Mouse (Mus musculus) large intestine, adult 2 months (tissue): ENCODE data around the gene Smpd1. TPM values are rescaled to one million over a fixed set of nuclear protein-coding genes. Genes with fewer than 3 reads are reported as not detected.

Source experiments
- DNase-seq: peaks from one replicate; pipeline ENCODE4 v3.0.0-alpha.2; 2012; ENCODE audit warnings: low read depth, low spot score
- WGBS: fragments of 180-500 bp; shearing (Covaris S2); methylation state at CpG from one replicate; pipeline ENCODE4 v1.1.7; 2018; 5-methylcytosine and 5-hydroxymethylcytosine counted together
- polyA plus RNA-seq: library from polyadenylated mRNA; depleted of rRNA; stranded (reverse); fragments of >200 nt; gene quantifications from 2 replicates; pipeline ENCODE4 v1.2.3, GENCODE M21; 2012

Gene Smpd1
- polyA plus RNA-seq, 1 experiment: 17.8 TPM

DNA sequence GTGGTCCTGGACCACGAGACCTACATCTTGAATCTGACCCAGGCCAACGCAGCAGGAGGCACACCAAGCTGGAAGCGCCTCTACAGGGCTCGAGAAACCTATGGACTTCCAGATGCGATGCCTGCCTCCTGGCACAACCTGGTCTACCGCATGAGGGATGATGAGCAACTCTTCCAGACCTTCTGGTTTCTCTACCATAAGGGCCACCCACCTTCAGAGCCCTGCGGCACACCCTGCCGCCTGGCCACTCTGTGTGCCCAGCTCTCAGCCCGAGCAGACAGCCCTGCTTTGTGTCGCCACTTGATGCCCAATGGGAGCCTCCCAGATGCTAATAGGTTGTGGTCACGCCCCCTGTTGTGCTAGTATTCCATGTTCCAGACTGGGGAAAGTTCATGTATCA lies 3.5 kb downstream of the Smpd1 start:
- DNase-seq: no peak
- WGBS: 82% methylated on average over 11 of the region's 11 CpGs

DNA sequence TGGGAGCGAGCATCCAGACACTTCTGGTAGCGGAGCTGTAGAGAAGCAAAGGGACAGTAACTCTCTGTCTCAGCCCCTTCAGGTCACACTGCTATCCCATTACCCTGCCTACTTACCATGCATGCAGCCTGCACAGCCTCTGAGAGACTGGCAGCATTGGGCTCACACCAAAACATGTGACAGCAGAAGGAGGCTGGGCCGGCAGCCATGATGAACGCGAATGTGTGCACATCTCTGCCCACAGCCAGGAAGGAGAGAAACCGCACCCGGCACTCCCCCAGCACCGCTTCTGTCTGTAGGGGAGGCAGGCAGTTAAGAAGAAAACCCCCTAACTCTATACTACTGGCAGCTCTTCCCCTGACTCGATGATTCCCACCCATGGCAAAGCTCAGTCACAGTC lies 4.9 kb downstream of the Smpd1 start:
- WGBS: 87% methylated on average over 9 of the region's 9 CpGs
- no peak for DNase-seq

DNA sequence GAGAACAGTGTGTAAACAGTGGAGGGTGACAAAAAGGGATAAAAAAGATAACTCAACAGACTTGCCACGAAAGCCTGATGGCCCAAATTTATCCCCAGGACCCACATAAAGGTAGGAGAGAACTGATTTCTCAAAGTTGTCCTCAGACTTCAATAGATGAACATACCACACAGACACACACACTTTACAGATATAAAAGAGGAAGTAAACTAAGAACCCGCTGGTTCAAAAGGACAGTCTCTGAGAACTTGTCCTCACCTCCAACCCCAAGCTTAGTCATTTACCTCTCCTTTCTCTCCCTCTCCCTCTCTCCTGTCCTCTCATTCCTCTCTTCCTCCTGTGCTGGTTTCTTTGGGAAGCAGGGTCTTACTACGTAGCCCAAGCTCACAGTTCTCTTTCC lies 8.2 kb downstream of the Smpd1 start:
- DNase-seq: no peak
- 79% methylated on average over 3 of the region's 3 CpGs for WGBS

DNA sequence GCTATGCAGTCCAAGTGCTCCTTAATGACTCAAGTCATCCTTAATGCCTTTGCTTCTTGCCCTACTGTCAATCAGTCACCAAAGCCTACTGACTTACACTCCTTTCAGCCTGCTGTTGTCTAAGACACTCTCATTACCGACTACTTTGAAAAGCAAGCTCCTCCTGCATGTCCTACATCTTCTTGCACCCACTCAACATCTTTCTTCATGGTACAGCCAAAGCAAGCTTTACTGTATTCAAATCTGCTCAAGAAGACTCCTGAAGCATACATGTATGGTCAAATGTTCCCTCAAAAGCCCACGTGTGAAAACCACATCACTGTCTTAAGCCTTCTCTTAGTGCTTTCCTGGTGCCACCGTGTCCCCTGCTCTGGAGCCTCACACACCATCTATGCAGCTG lies 9.2 kb downstream of the Smpd1 start:
- no peak for DNase-seq
- 67% methylated on average over 3 of the region's 3 CpGs for WGBS

DNA sequence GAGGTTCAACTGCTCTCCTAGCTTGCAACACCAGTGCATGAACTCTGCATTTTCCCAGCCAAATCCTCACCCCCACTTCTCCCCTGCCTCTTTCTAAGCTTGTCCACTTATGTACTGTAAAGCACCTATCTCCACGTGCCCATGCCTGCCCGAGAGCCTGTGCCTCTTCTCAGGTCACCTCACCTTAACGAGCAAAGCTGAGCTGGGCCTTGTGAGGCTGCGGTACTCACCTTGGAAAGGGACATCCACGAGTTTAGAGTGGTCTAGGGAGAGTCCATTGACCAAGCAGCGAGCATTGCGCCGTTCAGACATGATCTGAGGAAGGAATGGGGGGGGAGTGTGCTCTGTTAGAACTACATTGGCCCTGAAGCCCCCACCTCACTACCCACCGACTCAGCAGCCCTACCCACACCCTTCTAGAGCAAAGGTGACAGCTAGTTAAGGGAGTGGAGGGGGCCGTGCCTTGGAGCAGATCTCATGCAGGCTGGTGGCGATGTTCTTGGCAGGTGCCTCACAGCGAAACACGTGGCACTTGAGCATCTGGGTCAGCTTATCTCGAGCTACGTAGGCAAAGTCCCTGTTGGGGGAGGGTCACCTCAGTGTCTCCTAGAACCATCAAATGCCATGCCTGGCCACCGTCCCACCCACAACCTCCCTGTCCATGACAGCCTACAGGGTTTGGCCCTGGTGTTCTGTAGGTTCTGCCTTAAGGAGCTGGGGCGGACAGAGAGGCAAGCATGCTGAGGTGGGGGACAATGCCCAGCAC lies 11.1 kb downstream of the Smpd1 start:
- no peak for DNase-seq
- 77% methylated on average over 17 of the region's 17 CpGs for WGBS

DNA sequence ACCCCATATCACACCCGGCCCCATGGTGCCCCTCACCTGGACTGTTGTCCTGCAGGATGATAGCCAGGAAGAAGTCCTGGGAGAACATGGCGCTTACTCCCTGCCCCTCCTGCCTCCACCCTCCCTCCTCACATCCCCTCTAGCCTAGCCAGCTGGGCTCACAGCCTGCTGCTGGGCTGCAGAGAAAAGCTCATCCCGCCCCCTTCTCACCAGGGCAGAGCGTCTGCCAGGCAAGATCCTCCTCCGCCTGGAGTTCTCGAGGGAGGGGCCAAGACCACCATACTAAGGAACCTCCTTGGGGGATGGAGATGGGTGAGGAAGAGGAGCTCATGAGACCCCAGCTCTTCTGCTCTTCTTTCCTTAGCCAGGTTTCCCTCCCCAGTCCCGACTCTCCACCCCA lies 14.4 kb downstream of the Smpd1 start:
- 40% methylated on average over 7 of the region's 7 CpGs for whole genome bisulfite sequencing
- no peak for DNase-seq

DNA sequence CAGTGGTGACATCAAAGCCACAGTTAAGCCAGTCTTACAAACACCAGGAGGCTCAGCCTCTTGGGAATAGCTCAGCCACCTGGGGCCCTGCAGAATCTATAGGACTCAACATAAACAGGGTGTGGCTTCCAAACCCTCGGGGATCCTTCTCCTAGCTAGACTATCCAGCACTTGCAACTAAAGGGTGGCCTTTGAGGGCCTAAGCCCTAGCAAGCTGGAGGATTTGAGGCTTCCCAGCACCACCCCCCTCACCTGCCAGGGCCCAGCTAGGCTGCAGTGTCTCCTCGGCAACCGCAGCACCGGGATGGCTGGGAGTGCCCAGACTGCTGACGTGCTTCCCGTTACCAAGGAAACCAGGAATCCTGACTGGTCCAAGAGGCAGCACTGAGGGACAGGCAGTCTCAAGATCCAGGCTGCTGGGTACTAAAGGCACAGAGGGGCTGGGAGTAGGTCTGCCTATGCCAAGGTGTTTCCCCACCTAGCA lies 14.9 kb downstream of the Smpd1 start:
- WGBS: 9% methylated on average over 6 of the region's 6 CpGs

DNA sequence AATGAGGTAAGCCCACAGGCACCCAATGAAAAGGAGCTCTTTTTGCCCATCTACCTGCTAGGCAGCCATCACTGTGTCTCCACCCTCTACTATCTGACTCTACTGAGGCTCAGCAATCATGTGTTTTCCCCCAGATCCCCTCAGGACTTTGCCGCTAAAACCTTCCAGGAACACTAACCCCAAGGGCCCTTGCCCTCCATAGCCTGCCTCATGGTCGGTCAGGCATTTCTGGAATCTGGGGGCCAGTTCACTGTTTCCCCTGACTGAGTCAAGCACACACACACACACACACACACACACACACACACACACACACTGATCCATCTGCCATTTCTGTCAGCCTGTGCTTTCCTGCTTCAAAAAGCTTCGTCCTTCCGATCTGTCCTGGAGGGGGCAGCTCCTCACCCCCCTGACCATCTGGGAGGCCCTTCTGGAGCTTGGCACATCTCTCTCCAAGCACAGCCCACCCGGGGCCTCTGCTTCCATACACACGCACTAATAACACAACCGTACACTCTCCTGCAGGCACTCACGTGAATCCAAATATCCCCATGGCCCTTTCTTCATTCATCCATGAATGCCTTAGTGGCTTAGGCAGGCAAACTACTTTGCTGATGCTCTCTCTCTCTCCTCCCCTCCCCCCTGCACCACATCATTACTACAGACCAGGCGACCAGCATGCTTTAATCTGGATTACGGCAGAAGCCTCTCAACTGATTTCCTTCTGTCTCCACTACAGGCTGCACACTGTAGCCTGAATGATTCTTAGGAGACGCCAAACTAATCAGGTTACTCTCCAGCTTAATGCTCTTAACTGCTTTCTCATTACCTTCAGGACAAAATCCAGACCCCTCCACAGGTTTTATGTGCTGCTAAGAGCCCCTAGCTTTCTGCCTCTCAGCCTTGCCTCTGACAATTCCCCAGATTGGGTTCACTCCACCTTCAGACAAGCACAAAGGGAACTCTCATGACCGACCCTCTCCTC lies 15.6 kb downstream of the Smpd1 start:
- DNase-seq: no peak
- WGBS: 65% methylated on average over 12 of the region's 12 CpGs

More for the DNA sequence above, 14.9 kb downstream of the Smpd1 start:
- DNase-seq: no peak

DNA sequence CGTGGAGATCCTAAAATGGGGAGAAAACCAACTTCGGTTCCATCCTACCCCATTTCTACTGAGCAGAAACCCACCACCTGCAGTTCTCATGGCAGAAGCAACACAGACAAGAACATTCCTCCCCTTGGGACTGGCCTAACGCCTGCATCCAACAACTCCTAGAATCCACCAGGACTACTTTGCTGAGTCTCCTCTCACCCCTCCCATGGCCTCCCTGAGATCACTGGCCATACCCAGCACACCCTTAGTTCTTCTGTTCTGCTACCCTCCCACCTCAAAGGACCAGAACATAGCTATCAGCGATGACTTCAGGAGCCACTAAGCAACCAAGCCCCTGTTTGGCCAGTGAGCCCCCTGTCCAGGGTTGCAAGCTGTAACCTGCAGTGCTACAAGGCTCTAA lies 16.6 kb downstream of the Smpd1 start:
- 77% methylated on average over 4 of the region's 4 CpGs for WGBS
- DNase-seq: no peak

DNA sequence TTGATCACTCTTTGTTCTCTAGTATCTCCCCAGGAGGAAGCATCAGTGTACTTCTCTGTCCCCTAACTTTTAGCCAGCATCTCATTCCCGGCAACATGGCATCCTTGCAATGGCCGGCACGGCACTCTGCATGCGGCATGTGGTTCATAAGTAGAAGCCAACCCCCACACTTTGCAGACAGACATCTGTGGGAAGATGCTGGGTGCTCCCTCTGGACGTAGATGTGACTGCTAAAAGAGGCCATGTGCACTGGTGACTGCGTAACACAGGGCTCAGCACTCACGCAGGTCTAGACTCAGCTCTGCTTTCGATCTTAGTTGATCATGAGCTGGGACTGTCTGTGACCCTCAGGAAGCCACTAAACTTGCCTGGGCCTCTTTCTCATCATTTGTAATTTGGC lies 18.8 kb downstream of the Smpd1 start:
- WGBS: 94% methylated on average over 8 of the region's 8 CpGs
- DNase-seq: no peak

DNA sequence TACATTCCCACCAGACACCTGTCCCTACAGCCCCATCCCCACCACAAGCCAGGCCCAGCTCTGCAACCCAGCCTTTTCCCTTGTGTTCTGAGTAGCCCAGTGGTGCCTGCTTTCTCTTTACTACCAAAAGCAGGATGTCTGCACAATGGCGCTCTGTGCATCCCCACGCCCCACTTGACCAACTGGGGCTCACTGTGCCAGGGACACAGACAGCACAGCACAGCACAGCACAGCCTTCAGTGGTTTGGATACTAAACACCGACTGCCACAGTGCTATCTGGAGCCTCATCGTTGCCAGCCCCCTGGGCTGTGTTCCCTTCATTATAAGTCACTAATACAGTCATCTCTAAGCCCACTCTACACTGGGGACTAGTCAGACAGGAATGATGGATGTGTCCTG lies 20.4 kb downstream of the Smpd1 start:
- DNase-seq: no peak
- WGBS: 88% methylated on average over 4 of the region's 4 CpGs

DNA sequence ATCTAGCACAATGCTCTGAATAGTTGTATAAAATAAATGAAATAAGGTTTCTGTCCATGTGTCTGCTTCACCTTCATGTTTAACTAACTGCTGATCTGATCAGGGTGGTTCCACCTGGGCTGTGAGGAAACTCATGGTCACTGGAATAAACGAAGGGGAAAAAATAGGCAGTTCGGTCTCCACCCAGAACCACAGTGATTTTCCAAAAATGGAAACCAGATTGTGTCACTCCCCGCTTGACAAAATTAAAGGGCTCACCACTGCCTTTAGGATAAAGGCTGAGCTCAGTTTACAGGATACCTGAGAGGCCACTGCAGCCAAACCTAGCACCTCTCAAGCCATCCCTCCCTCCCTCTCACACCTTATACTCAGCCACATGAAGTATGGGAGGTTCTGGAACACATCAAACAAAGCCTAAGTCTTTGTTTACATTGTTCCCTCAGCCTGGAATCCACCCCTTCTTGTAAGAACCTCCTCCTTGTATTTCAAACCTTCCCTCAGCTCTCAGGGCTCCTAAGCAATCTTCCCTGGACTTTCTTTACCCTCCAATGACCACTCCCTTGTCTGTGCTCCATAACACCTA lies 22.1 kb downstream of the Smpd1 start:
- WGBS: 41% methylated on average over 3 of the region's 3 CpGs
- no peak for DNase-seq

DNA sequence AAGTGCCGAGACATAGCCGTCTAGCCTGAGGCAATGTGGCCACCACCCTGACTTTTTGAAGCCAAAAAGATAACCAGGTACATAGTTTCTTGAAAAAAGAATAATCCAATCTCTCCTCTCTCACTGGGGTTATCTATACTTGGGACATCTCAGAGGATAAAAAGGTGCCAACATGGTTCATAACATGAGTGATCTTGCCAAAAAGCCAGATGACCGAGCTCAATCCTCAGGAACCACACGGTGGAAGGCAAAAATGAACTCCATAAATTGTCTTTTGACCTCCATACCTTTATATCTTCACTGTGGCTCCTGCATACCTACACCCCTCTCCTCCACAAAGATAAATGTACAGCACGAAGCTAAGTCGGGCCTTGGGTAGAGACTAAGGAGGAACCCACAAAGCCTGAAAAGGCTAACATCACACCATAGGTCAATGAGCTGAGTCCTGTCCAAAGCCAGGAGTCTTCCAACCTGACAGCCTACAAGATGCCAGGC lies 23.3 kb downstream of the Smpd1 start:
- no peak for DNase-seq
- WGBS: 88% methylated on average over 6 of the region's 6 CpGs

DNA sequence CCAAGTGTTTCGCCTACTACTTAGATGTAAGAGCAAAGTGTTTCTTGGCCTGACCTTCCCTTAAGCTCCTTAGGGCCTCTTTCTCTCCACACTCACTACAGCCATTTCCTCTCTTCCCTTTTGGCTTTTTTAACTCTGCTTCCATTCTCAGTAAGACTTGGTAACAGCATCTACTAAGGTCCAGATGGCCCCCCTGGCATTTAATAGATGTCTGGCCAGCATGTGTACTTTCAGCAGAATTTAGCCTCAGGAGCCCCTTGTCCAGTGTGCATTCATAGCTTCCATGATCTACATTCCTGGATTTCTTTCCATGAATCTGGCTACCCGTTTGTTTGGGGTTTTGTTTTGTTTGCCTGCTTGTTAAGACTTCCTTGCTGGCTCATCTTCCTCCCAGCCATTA lies 24.3 kb downstream of the Smpd1 start:
- no peak for DNase-seq
- WGBS: 68% methylated on average over 2 of the region's 2 CpGs

DNA sequence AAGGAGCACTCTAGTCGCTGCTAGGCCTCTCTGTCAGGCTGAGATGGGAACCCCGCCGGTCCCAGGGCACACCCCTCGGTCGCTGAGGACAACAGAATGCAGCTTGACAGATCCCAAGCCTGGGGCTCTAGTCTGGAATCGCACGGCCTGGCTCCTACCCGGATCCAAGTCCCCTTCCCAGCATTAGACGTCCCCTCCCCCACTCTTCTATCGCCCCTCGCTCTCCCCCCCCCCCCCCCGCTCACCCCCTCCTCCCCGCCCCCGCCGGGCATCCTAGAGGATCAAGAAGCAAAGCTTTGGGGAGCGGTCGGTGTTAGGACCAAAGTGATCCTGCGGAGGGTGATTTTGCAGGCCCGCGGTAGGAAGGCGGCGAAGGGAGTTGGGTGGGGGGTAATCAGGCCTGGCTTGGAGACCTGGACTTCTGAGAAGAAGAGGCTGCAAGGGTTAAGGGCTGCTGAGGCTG lies 26.5 kb downstream of the Smpd1 start:
- WGBS: 2% methylated on average over 20 of the region's 22 CpGs
- no peak for DNase-seq

DNA sequence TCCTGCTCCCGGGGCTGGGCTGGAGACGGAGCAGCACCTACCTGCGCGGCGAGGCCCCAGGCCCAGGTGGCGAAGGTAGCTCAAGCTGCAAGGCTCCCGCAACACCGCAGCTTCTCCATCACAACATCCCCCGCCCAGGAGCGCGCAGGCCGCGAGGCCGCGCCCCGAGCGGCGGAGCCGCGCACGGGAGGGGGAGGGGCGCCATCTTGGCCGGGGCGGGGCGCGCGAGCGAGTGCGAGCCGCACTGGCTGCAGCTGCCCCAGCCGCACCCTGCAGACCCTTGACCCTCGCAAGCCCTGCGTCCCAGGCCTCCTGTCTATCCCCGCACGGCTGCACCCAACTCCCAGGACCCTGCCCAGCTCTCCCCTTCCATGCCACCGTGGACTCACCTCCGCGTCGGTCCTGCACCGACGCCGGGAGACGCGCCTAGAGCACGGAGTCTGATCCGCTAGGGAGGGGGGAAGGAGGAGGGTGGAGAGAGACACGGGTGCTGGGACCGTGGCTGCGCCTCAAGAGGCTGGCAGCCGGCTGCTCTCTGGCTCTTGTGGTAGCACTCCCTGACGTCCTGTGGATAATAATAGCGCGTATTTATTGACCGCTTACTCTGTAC lies 27.0 kb downstream of the Smpd1 start, which contains the start of gene Apbb1:
Gene Apbb1 (minus strand): TSS at position 560 of the 610 bp plus-strand sequence.
- under 1% methylated on average over 53 of the region's 54 CpGs for WGBS
- DNase-seq: peak; percentile 21

DNA sequence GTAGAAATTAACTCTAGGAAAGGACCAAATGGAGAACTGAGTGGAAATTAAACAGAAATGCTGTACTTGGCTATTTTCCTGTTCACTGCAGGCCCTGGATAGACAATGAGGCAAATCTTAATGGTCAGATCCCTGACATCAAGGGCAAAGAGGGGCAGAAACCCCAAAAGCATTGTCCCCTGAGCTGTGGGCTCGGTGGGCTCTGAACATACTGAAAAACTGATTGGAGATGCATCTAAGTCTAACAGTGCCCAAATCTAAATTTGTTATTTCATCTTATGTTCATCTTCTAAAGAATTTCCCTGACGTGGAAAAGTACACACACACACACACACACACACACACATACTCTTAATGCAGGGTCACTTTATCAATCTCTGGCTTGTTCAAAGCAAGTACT lies 27.8 kb downstream of the Smpd1 start:
- no peak for DNase-seq
- 73% methylated on average over 2 of the region's 2 CpGs for WGBS

DNA sequence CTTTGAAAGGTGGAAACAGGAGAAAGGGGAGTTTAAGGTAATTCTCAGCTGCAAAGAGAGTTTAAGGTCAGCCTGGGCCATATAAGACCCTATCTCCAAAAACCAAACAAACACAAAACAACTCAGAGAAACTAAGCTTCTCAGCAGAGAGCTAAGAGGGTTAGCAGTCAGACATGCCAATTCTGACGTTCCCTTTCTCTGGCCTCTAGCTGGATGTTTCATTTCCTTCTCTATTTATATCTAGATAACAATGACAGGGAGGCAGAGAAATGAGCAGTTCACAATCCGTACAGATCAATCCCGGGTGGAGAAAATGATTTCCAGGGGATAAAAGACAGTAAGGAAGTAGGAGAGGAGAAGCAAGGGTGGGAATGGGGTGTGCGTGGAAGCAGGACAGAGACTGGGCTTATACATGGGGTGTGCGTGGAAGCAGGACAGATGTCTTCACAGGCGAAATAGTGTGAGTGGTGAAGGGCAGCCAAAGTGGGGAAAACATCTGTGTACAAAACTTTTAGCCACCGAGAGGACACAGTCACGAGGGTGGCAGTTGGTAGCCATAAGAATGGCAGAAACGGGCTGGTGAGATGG lies 34.3 kb downstream of the Smpd1 start:
- no peak for DNase-seq
- 54% methylated on average over 9 of the region's 9 CpGs for WGBS

DNA sequence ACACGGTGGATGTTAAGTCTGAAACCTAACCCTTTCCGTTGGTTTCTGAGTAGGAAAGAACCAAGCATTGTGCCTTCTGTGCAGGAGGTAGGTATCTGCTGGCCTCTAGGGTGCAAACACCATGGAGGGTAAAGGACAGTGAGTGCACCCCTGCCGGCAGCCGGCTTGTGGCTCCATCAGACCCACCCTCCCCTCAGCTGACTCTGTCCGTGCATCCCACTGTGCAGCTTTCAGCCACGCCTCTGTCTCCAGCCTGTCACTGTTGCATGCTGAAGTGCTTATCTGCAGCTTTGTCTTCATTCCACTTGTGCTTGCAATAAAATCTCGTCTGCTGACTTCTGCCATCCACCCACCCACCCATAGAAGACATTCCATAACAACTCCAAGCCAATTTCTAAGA lies 35.9 kb downstream of the Smpd1 start:
- 34% methylated on average over 7 of the region's 7 CpGs for WGBS
- no peak for DNase-seq
